Mouse (Mus musculus): ENCODE measurements around the gene Rec8. TPM values are rescaled to one million over a fixed set of nuclear protein-coding genes. Genes with fewer than 3 reads are reported as not detected.

The Rec8 gene
- total RNA-seq, 1 experiment from 2014 or later = 15.4 TPM

- ATAC-seq (replicated peaks in 1 of 2; ENCODE audit: insufficient read depth in 1 of 2, low FRiP score in 2 of 2, low TSS enrichment in 1 of 2, low read depth in 1 of 2, poor library complexity in 2 of 2, severe bottlenecking in 2 of 2) = no peak
Observed at GRCm38 (mm10) chr14:55589771-55590448, 27.9 kb upstream of the Rec8 start.

- ATAC-seq (replicated peaks in 1 of 2; ENCODE audit: insufficient read depth in 1 of 2, low FRiP score in 2 of 2, low TSS enrichment in 1 of 2, low read depth in 1 of 2, poor library complexity in 2 of 2, severe bottlenecking in 2 of 2) = peak; percentile 82 to 92
Observed at GRCm38 (mm10) chr14:55590748-55591330, 27.0 kb upstream of the Rec8 start, which contains the start of gene Psme2. Gene Psme2, minus strand, starts transcription at chr14:55591113.

GRCm38 (mm10) chr14:55591331-55591891 is 26.4 kb upstream of the Rec8 start, which contains the start of gene Rnf31:
Gene Rnf31, plus strand, starts transcription at chr14:55591708.
- peak; percentile 77 to 88 for ATAC-seq (replicated peaks in 1 of 2; ENCODE audit: insufficient read depth in 1 of 2, low FRiP score in 2 of 2, low TSS enrichment in 1 of 2, low read depth in 1 of 2, poor library complexity in 2 of 2, severe bottlenecking in 2 of 2)

- ATAC-seq (replicated peaks in 1 of 2; ENCODE audit: insufficient read depth in 1 of 2, low FRiP score in 2 of 2, low TSS enrichment in 1 of 2, low read depth in 1 of 2, poor library complexity in 2 of 2, severe bottlenecking in 2 of 2) = no peak
Observed at GRCm38 (mm10) chr14:55592226-55592625, 25.6 kb upstream of the Rec8 start.

GRCm38 (mm10) chr14:55596036-55596690 is 21.7 kb upstream of the Rec8 start:
- no peak for ATAC-seq (replicated peaks in 1 of 2; ENCODE audit: insufficient read depth in 1 of 2, low FRiP score in 2 of 2, low TSS enrichment in 1 of 2, low read depth in 1 of 2, poor library complexity in 2 of 2, severe bottlenecking in 2 of 2)

GRCm38 (mm10) chr14:55598521-55599390 is 19.1 kb upstream of the Rec8 start:
- ATAC-seq (replicated peaks in 1 of 2; ENCODE audit: insufficient read depth in 1 of 2, low FRiP score in 2 of 2, low TSS enrichment in 1 of 2, low read depth in 1 of 2, poor library complexity in 2 of 2, severe bottlenecking in 2 of 2) = no peak

- peak in 1 of 2 experiments; percentile 2; a peak in 1 of 4 replicates for ATAC-seq (replicated peaks in 1 of 2; ENCODE audit: insufficient read depth in 1 of 2, low FRiP score in 2 of 2, low TSS enrichment in 1 of 2, low read depth in 1 of 2, poor library complexity in 2 of 2, severe bottlenecking in 2 of 2)
Observed at GRCm38 (mm10) chr14:55603271-55603632, 14.6 kb upstream of the Rec8 start, which contains the start of gene Irf9. Gene Irf9, plus strand, starts transcription at chr14:55603571.

GRCm38 (mm10) chr14:55603633-55604576 is 13.9 kb upstream of the Rec8 start:
- ATAC-seq (replicated peaks in 1 of 2; ENCODE audit: insufficient read depth in 1 of 2, low FRiP score in 2 of 2, low TSS enrichment in 1 of 2, low read depth in 1 of 2, poor library complexity in 2 of 2, severe bottlenecking in 2 of 2) = peak; percentile 95

- no peak for ATAC-seq (replicated peaks in 1 of 2; ENCODE audit: insufficient read depth in 1 of 2, low FRiP score in 2 of 2, low TSS enrichment in 1 of 2, low read depth in 1 of 2, poor library complexity in 2 of 2, severe bottlenecking in 2 of 2)
Observed at GRCm38 (mm10) chr14:55604823-55605222, 13.0 kb upstream of the Rec8 start.

- no peak for ATAC-seq (replicated peaks in 1 of 2; ENCODE audit: insufficient read depth in 1 of 2, low FRiP score in 2 of 2, low TSS enrichment in 1 of 2, low read depth in 1 of 2, poor library complexity in 2 of 2, severe bottlenecking in 2 of 2)
Observed at GRCm38 (mm10) chr14:55605743-55606459, 11.9 kb upstream of the Rec8 start.

- ATAC-seq (replicated peaks in 1 of 2; ENCODE audit: insufficient read depth in 1 of 2, low FRiP score in 2 of 2, low TSS enrichment in 1 of 2, low read depth in 1 of 2, poor library complexity in 2 of 2, severe bottlenecking in 2 of 2) = no peak
Observed at GRCm38 (mm10) chr14:55608339-55608738, 9.5 kb upstream of the Rec8 start.

- no peak for ATAC-seq (replicated peaks in 1 of 2; ENCODE audit: insufficient read depth in 1 of 2, low FRiP score in 2 of 2, low TSS enrichment in 1 of 2, low read depth in 1 of 2, poor library complexity in 2 of 2, severe bottlenecking in 2 of 2)
Observed at GRCm38 (mm10) chr14:55613346-55613745, 4.5 kb upstream of the Rec8 start.

- no peak for ATAC-seq (replicated peaks in 1 of 2; ENCODE audit: insufficient read depth in 1 of 2, low FRiP score in 2 of 2, low TSS enrichment in 1 of 2, low read depth in 1 of 2, poor library complexity in 2 of 2, severe bottlenecking in 2 of 2)
Observed at GRCm38 (mm10) chr14:55614565-55615178, 3.2 kb upstream of the Rec8 start.

GRCm38 (mm10) chr14:55615876-55616275 is 2.0 kb upstream of the Rec8 start:
- no peak for ATAC-seq (replicated peaks in 1 of 2; ENCODE audit: insufficient read depth in 1 of 2, low FRiP score in 2 of 2, low TSS enrichment in 1 of 2, low read depth in 1 of 2, poor library complexity in 2 of 2, severe bottlenecking in 2 of 2)

GRCm38 (mm10) chr14:55616844-55617243 is 993 bp upstream of the Rec8 start:
- no peak for ATAC-seq (replicated peaks in 1 of 2; ENCODE audit: insufficient read depth in 1 of 2, low FRiP score in 2 of 2, low TSS enrichment in 1 of 2, low read depth in 1 of 2, poor library complexity in 2 of 2, severe bottlenecking in 2 of 2)
